ENCODE assay signal across 9 mouse cellular contexts in the genomic region with DNA sequence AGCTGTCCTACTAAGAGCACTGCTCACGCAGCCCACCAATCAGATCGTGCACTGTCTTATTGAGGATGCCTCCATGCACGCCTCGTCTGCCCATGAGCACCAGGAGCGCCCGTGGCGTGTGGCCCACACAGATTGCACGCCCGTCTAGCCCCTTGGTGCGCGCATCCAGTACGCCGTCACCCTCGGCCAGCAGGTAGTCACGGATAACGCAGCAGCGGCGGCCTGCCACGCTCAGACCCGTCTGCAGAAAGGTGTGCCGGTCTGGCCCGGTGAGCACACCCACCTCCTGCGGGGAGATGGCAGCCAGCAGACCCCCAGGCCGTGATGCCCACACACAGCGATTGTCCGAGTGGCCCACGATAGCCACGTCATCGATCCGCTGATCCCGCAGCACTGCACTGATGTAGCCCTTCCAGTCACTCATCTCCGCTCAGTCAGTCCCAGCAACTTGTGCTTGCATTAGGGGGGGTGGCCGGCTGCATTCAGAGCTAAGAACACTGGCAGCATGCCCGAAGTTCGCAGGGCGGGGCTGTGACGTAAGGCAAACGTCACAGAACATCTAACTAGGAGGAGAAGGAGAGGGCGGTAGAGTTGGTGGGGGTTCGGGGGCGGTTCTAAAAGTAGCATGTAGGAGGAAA. TPM values are rescaled to one million over a fixed set of nuclear protein-coding genes. Genes with fewer than 3 reads are reported as not detected.
DNase-seq lines count a peak whose midpoint lies in the region; ATAC-seq lines count a peak whose summit lies in the region.
"Had no signal": no experiment of that assay in that cellular context is flagged by ENCODE, and none has a peak within 500 bp of the region (broad histone marks: within the 10 kb centered on the region; RNA-seq: fewer than 3 reads in every experiment).

A gene (minus strand): TSS at position 490 of the 638 bp plus-strand sequence.

- peaks cover 25% of the 10 kb centered on the region for H3K27me3 ChIP-seq in forebrain, embryonic 11.5 days (ENCODE audit: control insufficient read depth, insufficient read depth, low read length)
- H3K27me3 ChIP-seq in hindbrain, embryonic 14.5 days (ENCODE audit: control insufficient read depth, insufficient read depth, low read length): peaks cover 24% of the 10 kb centered on the region

- intact Hi-C loops in gastrocnemius, postnatal 14 days (cut with DNase I; ENCODE audit: low total_unique reads): no loop called here

- peaks cover 4% of the 10 kb centered on the region; the same call in 1 of the 2 replicates for H3K4me1 ChIP-seq in forebrain, embryonic 11.5 days (replicated peaks; ENCODE audit: control insufficient read depth, insufficient read depth, low read length)
- H3K4me1 ChIP-seq in hindbrain, embryonic 14.5 days (replicated peaks; ENCODE audit: control insufficient read depth, insufficient read depth, low read length): no peaks in the 10 kb centered on the region; the same call in 1 of the 2 replicates

- H3K9ac ChIP-seq in forebrain, embryonic 11.5 days (ENCODE audit: low read length): peak within 1 kb of the TSS; percentile 52; the same call in 1 of the 2 replicates
- H3K9ac ChIP-seq in hindbrain, embryonic 14.5 days: peak within 1 kb of the TSS; percentile 65

- no peak within 1 kb of the TSS for H3K27ac ChIP-seq in forebrain, embryonic 11.5 days (ENCODE audit: low read depth, low read length)
- no peak within 1 kb of the TSS; the same call in 1 of the 2 replicates for H3K27ac ChIP-seq in hindbrain, embryonic 14.5 days

- DNase-seq in gastrocnemius, postnatal 14 days: peak; percentile 28
- DNase-seq in gastrocnemius, adult 18-20 months (ENCODE audit: low spot score): no peak
- peak; percentile 78 for DNase-seq in forebrain, embryonic 11.5 days (ENCODE audit: low spot score)
- DNase-seq in hindbrain, embryonic 14.5 days (ENCODE audit: low spot score): peak; percentile 80
- DNase-seq in left cerebral cortex, adult 11 months (ENCODE audit: low spot score): peak; percentile 64
- DNase-seq in lung, postnatal 25 days (ENCODE audit: low spot score): peak; percentile 20
- DNase-seq in skeletal muscle tissue, adult 2 months (ENCODE audit: low read depth, low spot score): peak; percentile 20
- DNase-seq in urinary bladder, postnatal 4 days (ENCODE audit: low spot score in 2 of 2): no peak

- H3K36me3 ChIP-seq in forebrain, embryonic 11.5 days (ENCODE audit: control insufficient read depth, insufficient read depth, low read length): no peaks in the 10 kb centered on the region
- no peaks in the 10 kb centered on the region for H3K36me3 ChIP-seq in hindbrain, embryonic 14.5 days (replicated peaks; ENCODE audit: control insufficient read depth, insufficient read depth)

- H3K4me3 ChIP-seq in forebrain, embryonic 11.5 days (ENCODE audit: low read depth, low read length): peak within 1 kb of the TSS; percentile 32
- H3K4me3 ChIP-seq in hindbrain, embryonic 14.5 days (replicated peaks; ENCODE audit: low read length): peak within 1 kb of the TSS; percentile 38

- H3K4me2 ChIP-seq in forebrain, embryonic 11.5 days (ENCODE audit: low read depth, low read length, severe bottlenecking): peak within 1 kb of the TSS; percentile 55
- H3K4me2 ChIP-seq in hindbrain, embryonic 14.5 days (replicated peaks): peak within 1 kb of the TSS; percentile 71

- H3K9me3 ChIP-seq in forebrain, embryonic 11.5 days (ENCODE audit: control insufficient read depth, low read length): no peaks in the 10 kb centered on the region
- no peaks in the 10 kb centered on the region for H3K9me3 ChIP-seq in hindbrain, embryonic 14.5 days (ENCODE audit: control insufficient read depth, low read length)

- ATAC-seq in forebrain, embryonic 11.5 days (replicated peaks; ENCODE audit: low FRiP score): 0 out of 2 replicates have a peak, but pooled peaks have one; percentile 24
- ATAC-seq in hindbrain, embryonic 14.5 days (ENCODE audit: low FRiP score): peak; percentile 62; the same call in 1 of the 2 replicates

- whole genome bisulfite sequencing in forebrain, embryonic 11.5 days: 9% methylated on average over 41 of the region's 41 CpGs
- WGBS in hindbrain, embryonic 14.5 days: 10% methylated on average over 41 of the region's 41 CpGs

RNA-seq across cellular contexts. Expression of the gene that starts here (rescaled TPM):
- not detected for total RNA-seq in gastrocnemius, postnatal 14 days (2021)
- not detected for total RNA-seq in gastrocnemius, adult 18-20 months (2021)
- not detected in 2 replicates for polyA plus RNA-seq in forebrain, embryonic 11.5 days (2014; fragmentation: Nextera tagmentation; extraction: Ambion mirVana)
- polyA plus RNA-seq in hindbrain, embryonic 14.5 days (2014; fragmentation: Nextera tagmentation; extraction: Ambion mirVana): 0.81 and 1.5 TPM in 2 replicates
- total RNA-seq: layer of hippocampus, postnatal 25 days had no signal

Comparison
In these comparisons a context has a peak if more than half of its experiments do, and no peak if none do; other contexts are left out.
1. Peak in DNase-seq in gastrocnemius, postnatal 14 days; RNA of the gene not detected or under 1 TPM.
2. Peak in DNase-seq, ATAC-seq, H3K4me3 ChIP-seq, H3K9ac ChIP-seq and H3K4me2 ChIP-seq in forebrain, embryonic 11.5 days; RNA of the gene not detected or under 1 TPM.
3. DNase-seq: peak in hindbrain, embryonic 14.5 days (single experiment), left cerebral cortex, adult 11 months (single experiment), lung, postnatal 25 days (single experiment) and skeletal muscle tissue, adult 2 months (single experiment); none in gastrocnemius, adult 18-20 months (single experiment) and urinary bladder, postnatal 4 days (0 of 2).